Mouse (Mus musculus) intestine, embryonic 14.5 days (tissue): Measurements from ENCODE around the gene Il2rb. TPM values are rescaled to one million over a fixed set of nuclear protein-coding genes. Genes with fewer than 3 reads are reported as not detected.

Experiments
- ATAC-seq: fragments of 200-750 bp; cut with Nextera tagmentation; replicated peaks from 2 replicates; pipeline ENCODE4 v1.8.0; 2017; ENCODE audit warnings: low read depth, moderate number of reproducible peaks, moderate TSS enrichment, moderate library complexity; ENCODE audit not compliant: low FRiP score, low TSS enrichment
- DNase-seq: peaks from one replicate; pipeline ENCODE4 v3.0.0-alpha.2; 2018; ENCODE audit warnings: low spot score
- H3K27ac ChIP-seq: fragments of 300-500 bp; sonication (generic); 2 replicates; pipeline ENCODE4 v1.5.1; 2014; ENCODE audit warnings: low read depth, mild to moderate bottlenecking, control low read depth
- H3K27me3 ChIP-seq: fragments of 300-500 bp; sonication (generic); replicated peaks from 2 replicates; pipeline ENCODE4 v1.6.1; 2014; ENCODE audit warnings: low read length, control low read depth; ENCODE audit not compliant: control insufficient read depth, insufficient read depth
- H3K36me3 ChIP-seq: fragments of 300-500 bp; sonication (generic); 2 replicates; pipeline ENCODE4 v1.6.1; 2014; ENCODE audit warnings: low read length, control low read depth; ENCODE audit not compliant: control insufficient read depth, insufficient read depth
- H3K4me1 ChIP-seq: fragments of 300-500 bp; sonication (generic); replicated peaks from 2 replicates; pipeline ENCODE4 v1.6.1; 2014; ENCODE audit warnings: low read length, control low read depth, mixed read lengths; ENCODE audit not compliant: control insufficient read depth, insufficient read depth
- H3K4me2 ChIP-seq: fragments of 300-500 bp; sonication (generic); 2 replicates; pipeline ENCODE4 v1.6.1; 2014; ENCODE audit warnings: low read length
- H3K4me3 ChIP-seq: fragments of 300-500 bp; sonication (generic); 2 replicates; pipeline ENCODE4 v1.5.1; 2014; ENCODE audit warnings: low read depth, low read length, control low read depth, mixed read lengths
- H3K9ac ChIP-seq: fragments of 300-500 bp; sonication (generic); 2 replicates; pipeline ENCODE4 v1.6.1; 2014; ENCODE audit warnings: mild to moderate bottlenecking, low read length
- H3K9me3 ChIP-seq: fragments of 300-500 bp; sonication (generic); 2 replicates; pipeline ENCODE4 v1.6.1; 2016; ENCODE audit warnings: low read length, control low read depth; ENCODE audit not compliant: control insufficient read depth
- WGBS: fragments of 180-500 bp; shearing (Covaris S2); extraction: QIAGEN DNeasy Blood & Tissue Kit; methylation state at CpG from one replicate; pipeline ENCODE4 v1.1.7; 2014; 5-methylcytosine and 5-hydroxymethylcytosine counted together
- polyA plus RNA-seq: library from polyadenylated mRNA; unstranded; fragments of >200 nt; fragmentation: Nextera tagmentation; extraction: Ambion mirVana; gene quantifications from 2 replicates; pipeline ENCODE4 v1.2.1, GENCODE M21; 2014

The Il2rb gene
- polyA plus RNA-seq, 1 experiment from 2014 or later, result 1.1 TPM

DNA sequence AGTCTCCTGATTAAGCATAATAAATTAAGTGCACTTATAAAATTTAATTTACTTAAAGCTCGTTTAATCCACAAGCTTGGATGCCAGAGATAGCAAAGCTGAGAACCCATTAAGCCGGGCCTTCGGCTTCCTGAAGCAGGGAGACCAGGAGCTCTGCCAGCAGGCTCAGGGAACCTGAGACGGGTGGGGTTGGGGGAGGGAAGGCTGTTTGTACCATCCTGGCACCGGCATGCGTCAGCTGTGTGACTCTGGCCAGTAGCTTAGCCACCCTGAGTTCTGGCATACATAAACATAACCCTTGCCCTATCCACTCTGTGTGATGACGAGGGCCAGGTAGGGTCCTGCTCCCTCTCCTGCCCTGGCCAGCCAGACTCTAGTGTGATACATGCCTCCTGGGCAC is 39.0 kb downstream of the Il2rb start:
- Histone ChIP-seq H3K4me2 (no peak overlapping the region), H3K9me3 (no peaks in the 10 kb centered on the region), H3K4me3 (no peak overlapping the region), H3K9ac (no peak overlapping the region), H3K27ac (no peak overlapping the region), H3K4me1 (no peaks in the 10 kb centered on the region), H3K27me3 (no peaks in the 10 kb centered on the region), H3K36me3 (no peaks in the 10 kb centered on the region)
- no peak for ATAC-seq
- no peak for DNase-seq
- 40% methylated on average over 7 of the region's 7 CpGs for WGBS

DNA sequence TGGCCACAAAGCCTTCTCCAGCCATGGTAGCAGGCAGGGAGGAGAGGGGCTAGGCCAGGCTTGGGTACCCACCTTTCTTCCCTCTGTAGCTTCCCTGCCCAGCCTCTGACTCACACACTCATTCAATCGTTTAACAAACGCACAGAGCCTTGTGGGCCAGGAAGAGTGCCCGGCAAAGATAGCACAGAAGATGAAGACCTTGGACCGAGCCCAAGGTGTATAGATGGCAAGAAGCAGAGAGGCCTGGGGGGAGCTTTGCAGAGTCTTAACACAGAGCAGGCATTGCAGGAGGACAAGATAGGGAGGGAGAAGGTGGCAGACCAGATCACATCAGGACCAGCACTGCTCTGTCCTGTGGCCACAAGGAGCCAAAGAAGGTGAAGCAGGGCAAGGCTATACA is 39.9 kb downstream of the Il2rb start:
- DNase-seq, result no peak
- no peak for ATAC-seq
- no peaks in the 10 kb centered on the region for H3K9me3 ChIP-seq
- H3K27me3 ChIP-seq, result no peaks in the 10 kb centered on the region
- H3K4me3 ChIP-seq, result no peak overlapping the region
- WGBS, result 71% methylated on average over 4 of the region's 4 CpGs
- no peaks in the 10 kb centered on the region for H3K4me1 ChIP-seq
- H3K27ac ChIP-seq, result no peak overlapping the region
- no peaks in the 10 kb centered on the region for H3K36me3 ChIP-seq
- no peak overlapping the region for H3K9ac ChIP-seq
- H3K4me2 ChIP-seq, result no peak overlapping the region

DNA sequence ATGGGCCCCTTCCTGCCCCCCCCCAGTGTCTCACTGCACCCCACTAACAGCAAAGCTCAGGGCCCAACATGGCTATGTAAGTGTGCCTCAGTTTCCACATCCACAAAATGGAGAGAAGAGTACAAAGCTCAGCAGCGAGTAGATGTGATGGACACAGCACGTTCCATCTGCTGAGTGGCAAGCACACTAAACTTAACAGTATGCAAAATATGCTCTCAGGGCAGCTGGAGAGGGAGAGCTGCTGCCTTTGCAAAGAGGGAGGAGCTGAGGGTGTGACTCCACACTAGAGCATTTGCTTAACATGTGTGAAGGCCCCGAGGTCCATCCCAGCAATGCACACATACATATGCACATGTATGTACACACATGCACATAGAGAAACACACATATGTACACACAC is 42.1 kb downstream of the Il2rb start:
- Histone ChIP-seq H3K4me2 (no peak overlapping the region), H3K4me1 (peaks cover 11% of the 10 kb centered on the region; the same call in 1 of the 2 replicates)
- ATAC-seq, result no peak

DNA sequence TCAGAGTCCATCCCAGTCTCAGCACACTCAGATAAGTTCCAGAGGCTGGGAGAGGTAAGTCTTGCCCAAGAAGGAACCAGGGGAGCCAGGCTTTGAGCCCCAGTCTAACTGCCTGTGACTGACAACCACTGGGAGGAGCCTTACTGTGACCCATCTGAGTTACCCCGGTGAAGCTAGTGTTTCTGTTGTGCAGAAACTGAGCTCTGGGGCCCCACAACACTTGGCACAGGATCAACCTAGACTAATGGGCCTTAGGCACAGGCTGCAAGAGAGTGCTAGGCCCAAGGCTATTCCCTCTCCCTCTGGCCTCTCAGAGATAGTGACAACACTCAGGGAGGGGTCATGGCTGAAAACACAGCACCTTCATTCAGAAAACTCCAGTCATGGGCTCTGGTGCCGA is 43.9 kb downstream of the Il2rb start:
- Histone ChIP-seq H3K27me3 (no peaks in the 10 kb centered on the region), H3K9ac (no peak overlapping the region), H3K4me3 (no peak overlapping the region), H3K4me1 (peaks cover 15% of the 10 kb centered on the region; the same call in 1 of the 2 replicates), H3K27ac (no peak overlapping the region), H3K4me2 (no peak overlapping the region), H3K9me3 (no peaks in the 10 kb centered on the region), H3K36me3 (no peaks in the 10 kb centered on the region)
- WGBS, result 81% methylated on average over 2 of the region's 2 CpGs
- DNase-seq (no peak), ATAC-seq (no peak)

More for the DNA sequence above, 42.1 kb downstream of the Il2rb start:
- H3K9ac ChIP-seq, result no peak overlapping the region
- no peaks in the 10 kb centered on the region for H3K9me3 ChIP-seq
- H3K27me3 ChIP-seq, result no peaks in the 10 kb centered on the region
- DNase-seq, result no peak
- H3K27ac ChIP-seq, result no peak overlapping the region
- 82% methylated on average over 3 of the region's 3 CpGs for WGBS
- no peak overlapping the region for H3K4me3 ChIP-seq
- H3K36me3 ChIP-seq, result no peaks in the 10 kb centered on the region

DNA sequence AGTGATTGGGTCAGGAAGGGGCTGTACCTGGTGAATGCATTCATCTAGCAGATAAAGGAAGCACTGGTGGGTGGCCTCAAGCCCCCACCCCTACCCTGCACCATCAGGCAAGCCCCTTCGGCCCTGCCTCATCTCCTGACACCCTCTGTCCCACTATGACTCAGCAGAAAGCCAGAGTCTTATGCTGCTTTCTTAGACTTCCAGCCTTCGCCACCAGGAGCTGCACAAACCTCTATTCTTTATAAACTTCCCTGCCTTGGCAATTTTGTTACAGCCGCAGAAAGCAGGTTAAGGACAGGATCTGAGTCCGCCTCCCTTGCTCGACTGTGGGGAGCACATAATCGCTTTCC is 44.7 kb downstream of the Il2rb start:
- H3K27ac ChIP-seq, result no peak overlapping the region
- DNase-seq, result no peak
- no peaks in the 10 kb centered on the region for H3K36me3 ChIP-seq

DNA sequence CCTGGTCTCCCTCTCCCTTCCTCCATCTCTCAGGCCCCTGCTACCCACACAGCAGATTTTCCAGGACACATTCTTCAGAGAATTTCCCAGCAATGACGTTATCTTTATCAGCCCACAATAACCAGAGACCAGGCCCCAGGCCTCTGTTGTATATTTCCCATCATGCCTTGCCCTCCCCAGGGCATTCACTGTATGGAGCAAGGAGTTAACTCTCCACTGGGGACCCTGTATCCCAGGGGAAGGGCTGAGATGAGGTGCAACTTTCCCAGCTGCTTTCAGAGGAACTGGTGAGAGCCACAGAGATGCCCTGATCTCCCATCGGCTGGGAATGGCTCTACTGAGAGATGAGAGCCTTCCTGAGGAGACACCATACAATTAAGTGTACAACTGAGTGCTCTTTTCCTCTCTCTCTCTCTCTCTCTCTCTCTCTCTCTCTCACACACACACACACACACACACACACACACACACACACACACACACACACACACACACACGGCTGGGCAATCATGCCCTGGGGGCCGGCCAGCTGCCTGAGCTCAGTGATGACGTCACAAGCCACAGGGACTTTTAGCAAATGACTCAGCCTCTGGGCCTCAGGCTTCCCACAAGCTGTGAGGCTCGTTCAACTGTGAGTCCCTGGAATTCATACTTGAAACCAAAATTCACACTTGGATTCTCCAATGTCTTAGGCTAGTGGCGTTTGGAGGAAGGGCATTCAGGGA is 45.2 kb downstream of the Il2rb start:
- Histone ChIP-seq H3K27me3 (no peaks in the 10 kb centered on the region), H3K36me3 (no peaks in the 10 kb centered on the region), H3K4me1 (peaks cover 15% of the 10 kb centered on the region; the same call in 1 of the 2 replicates), H3K4me3 (no peak overlapping the region), H3K9ac (no peak overlapping the region), H3K4me2 (no peak overlapping the region), H3K27ac (0 out of 2 replicates have a peak overlapping the region, but pooled peaks have one; percentile 16), H3K9me3 (no peaks in the 10 kb centered on the region)
- 36% methylated on average over 7 of the region's 7 CpGs for WGBS
- DNase-seq (no peak), ATAC-seq (no peak)

More for the DNA sequence above, 44.7 kb downstream of the Il2rb start:
- Histone ChIP-seq H3K4me3 (no peak overlapping the region), H3K9ac (no peak overlapping the region), H3K4me1 (peaks cover 15% of the 10 kb centered on the region; the same call in 1 of the 2 replicates), H3K9me3 (no peaks in the 10 kb centered on the region), H3K27me3 (no peaks in the 10 kb centered on the region), H3K4me2 (no peak overlapping the region)
- ATAC-seq, result no peak
- 93% methylated on average over 6 of the region's 6 CpGs for WGBS

DNA sequence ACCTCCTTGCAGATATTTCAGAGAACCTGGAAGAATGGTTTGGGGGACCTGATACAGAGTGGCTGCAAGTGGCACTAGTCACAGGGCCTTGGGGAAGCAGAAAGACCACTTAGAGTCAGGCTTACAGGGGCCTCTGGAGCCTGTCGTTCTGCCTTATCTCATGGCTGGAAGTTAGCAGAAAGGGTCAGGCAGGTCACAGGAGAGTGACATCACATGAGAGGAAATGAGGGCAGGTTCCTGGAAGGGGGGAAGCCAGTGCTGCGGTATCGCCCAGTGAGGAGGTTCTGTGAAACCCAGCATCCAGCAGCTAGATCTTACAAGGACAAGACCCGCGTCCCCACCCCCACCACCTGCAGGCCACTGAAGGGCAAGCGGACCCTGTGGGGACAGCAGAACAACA is 45.9 kb downstream of the Il2rb start:
- H3K36me3 ChIP-seq, result no peaks in the 10 kb centered on the region
- no peak overlapping the region for H3K9ac ChIP-seq
- H3K27ac ChIP-seq, result no peak overlapping the region
- WGBS, result 57% methylated on average over 6 of the region's 6 CpGs
- no peaks in the 10 kb centered on the region for H3K27me3 ChIP-seq
- DNase-seq (no peak), ATAC-seq (no peak)
- H3K9me3 ChIP-seq, result no peaks in the 10 kb centered on the region
- no peak overlapping the region for H3K4me2 ChIP-seq
- H3K4me3 ChIP-seq, result no peak overlapping the region
- peaks cover 15% of the 10 kb centered on the region; the same call in 1 of the 2 replicates for H3K4me1 ChIP-seq

DNA sequence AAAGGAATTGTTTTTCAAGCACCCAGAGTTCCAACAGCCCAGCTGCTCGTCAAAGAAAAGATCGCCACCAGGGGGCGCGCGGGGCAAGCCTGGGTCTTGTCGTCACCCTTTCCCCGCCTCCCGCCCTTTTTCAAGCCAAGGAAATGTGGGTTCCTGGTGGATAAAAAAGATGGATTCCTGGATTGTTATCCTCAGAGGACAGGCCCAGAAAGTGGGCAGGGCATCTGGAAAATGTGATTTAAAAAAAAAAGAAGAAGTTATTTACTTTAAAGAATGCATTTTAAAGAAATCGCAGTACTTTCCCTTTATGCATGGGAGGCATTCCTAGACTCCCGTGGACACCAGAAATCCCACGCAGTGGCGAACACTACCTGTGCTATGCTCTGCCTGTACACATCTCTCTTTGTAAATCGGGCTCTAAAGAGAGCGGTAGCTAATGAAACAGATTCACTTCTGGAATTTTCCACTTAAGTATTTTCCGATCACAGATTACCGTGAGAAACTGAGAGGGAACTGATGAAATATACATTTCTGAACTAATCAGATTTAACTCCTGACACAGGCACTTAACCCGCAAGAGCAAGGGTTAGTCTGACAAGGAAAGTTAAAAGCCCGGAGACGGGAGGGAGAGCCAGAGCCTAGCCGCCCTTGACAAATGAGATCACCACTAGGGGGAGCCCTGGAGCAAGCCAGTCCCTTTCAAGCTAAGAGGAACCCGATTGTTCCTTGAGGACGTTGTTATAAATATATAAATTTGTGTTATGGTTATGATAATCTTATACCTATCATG is 47.1 kb downstream of the Il2rb start:
- peak overlapping the region; percentile 79 for H3K27ac ChIP-seq
- no peaks in the 10 kb centered on the region for H3K36me3 ChIP-seq
- whole genome bisulfite sequencing, result 1% methylated on average over 22 of the region's 22 CpGs
- H3K27me3 ChIP-seq, result no peaks in the 10 kb centered on the region
- H3K9me3 ChIP-seq, result no peaks in the 10 kb centered on the region
- H3K9ac ChIP-seq, result peak overlapping the region; percentile 44
- H3K4me1 ChIP-seq, result peaks cover 15% of the 10 kb centered on the region; the same call in 1 of the 2 replicates
- DNase-seq, result peak; percentile 100
- peak; percentile 71 for ATAC-seq
- peak overlapping the region; percentile 72 for H3K4me2 ChIP-seq
- H3K4me3 ChIP-seq, result peak overlapping the region; percentile 28
